Mouse (Mus musculus) activated CD4-positive, CD25-positive, alpha-beta regulatory T cell, adult 4 months (primary cell): Measurements from ENCODE around the gene Magix. TPM values are rescaled to one million over a fixed set of nuclear protein-coding genes. Genes with fewer than 3 reads are reported as not detected.

Experiments
- ATAC-seq: one replicate; pipeline ENCODE4 v1.8.0; 2017
- polyA plus RNA-seq, 2 experiments: library from polyadenylated mRNA; unstranded; fragments of 100-300 nt; shearing (Covaris generic); gene quantifications; one replicate each; pipeline ENCODE4 v1.2.1; 2017

Gene Magix
- polyA plus RNA-seq, 2 experiments from 2014 or later, result not detected

- peak; percentile 24 for ATAC-seq
Measured at GRCm38 (mm10) chrX:7673578-7674281, 7.3 kb downstream of the Magix start.

- ATAC-seq, result no peak
Measured at GRCm38 (mm10) chrX:7672739-7673138, 8.3 kb downstream of the Magix start.

- peak; percentile 19 for ATAC-seq
Measured at GRCm38 (mm10) chrX:7670921-7671623, 10.0 kb downstream of the Magix start, which contains the start of gene Plp2. Gene Plp2, minus strand, starts transcription at chrX:7671390.

- peak; percentile 44 for ATAC-seq
Measured at GRCm38 (mm10) chrX:7670390-7670881, 10.6 kb downstream of the Magix start.

GRCm38 (mm10) chrX:7665739-7666502 lies 15.1 kb downstream of the Magix start:
- ATAC-seq, result no peak

- no peak for ATAC-seq
Measured at GRCm38 (mm10) chrX:7664791-7665190, 16.3 kb downstream of the Magix start.

- no peak for ATAC-seq
Measured at GRCm38 (mm10) chrX:7662936-7663335, 18.1 kb downstream of the Magix start.

- ATAC-seq, result no peak
Measured at GRCm38 (mm10) chrX:7661086-7661485, 20.0 kb downstream of the Magix start.

- no peak for ATAC-seq
Measured at GRCm38 (mm10) chrX:7658785-7659589, 22.1 kb downstream of the Magix start.

GRCm38 (mm10) chrX:7658031-7658784 lies 22.8 kb downstream of the Magix start:
- ATAC-seq, result no peak

GRCm38 (mm10) chrX:7657221-7657639 lies 23.8 kb downstream of the Magix start, which contains the start of gene Prickle3:
Gene Prickle3, plus strand, starts transcription at chrX:7657260.
- peak; percentile 94 for ATAC-seq

- peak; percentile 85 for ATAC-seq
Measured at GRCm38 (mm10) chrX:7648671-7649304, 32.3 kb downstream of the Magix start.

GRCm38 (mm10) chrX:7645349-7645748 lies 35.7 kb downstream of the Magix start:
- ATAC-seq, result no peak

GRCm38 (mm10) chrX:7640785-7641184 lies 40.3 kb downstream of the Magix start:
- no peak for ATAC-seq

GRCm38 (mm10) chrX:7639536-7640325 lies 41.3 kb downstream of the Magix start:
- ATAC-seq, result no peak

GRCm38 (mm10) chrX:7638401-7639091 lies 42.5 kb downstream of the Magix start, which contains the start of gene Syp:
Gene Syp, plus strand, starts transcription at chrX:7638471.
- ATAC-seq, result peak; percentile 84

GRCm38 (mm10) chrX:7635101-7635500 lies 46.0 kb downstream of the Magix start:
- ATAC-seq, result no peak

GRCm38 (mm10) chrX:7632560-7632959 lies 48.5 kb downstream of the Magix start:
- no peak for ATAC-seq
